Mouse (Mus musculus) cerebellum, adult 2 months (tissue): ENCODE data around the gene Foxf1. TPM values are rescaled to one million over a fixed set of nuclear protein-coding genes. Genes with fewer than 3 reads are reported as not detected.
A peak's percentile ranks its signal among the peaks of the same experiment; 100 is the strongest.

Experiments
- DNase-seq, 2 experiments: peaks; one replicate each; pipeline ENCODE4 v3.0.0; 2021
- H3K27ac ChIP-seq: fragments of 200-500 bp; 2 replicates; pipeline ENCODE4 v1.5.1; 2012; ENCODE audit warnings: low read length, control low read depth, inconsistent platforms; ENCODE audit not compliant: insufficient read depth
- H3K27me3 ChIP-seq: fragments of 200-500 bp; 2 replicates; pipeline ENCODE4 v1.6.1; 2012; ENCODE audit warnings: inconsistent platforms, mild to moderate bottlenecking, low read length, moderate library complexity; ENCODE audit not compliant: control insufficient read depth, insufficient read depth
- H3K4me1 ChIP-seq: fragments of 200-500 bp; 2 replicates; pipeline ENCODE4 v1.6.1; 2011; ENCODE audit warnings: low read length; ENCODE audit not compliant: control insufficient read depth, insufficient read depth
- H3K4me3 ChIP-seq: fragments of 200-500 bp; replicated peaks from 2 replicates; pipeline ENCODE3; 2011; ENCODE audit warnings: mild to moderate bottlenecking, low read depth, low read length, control low read depth; ENCODE audit not compliant: insufficient read depth
- CTCF ChIP-seq: fragments of 200-500 bp; IDR thresholded peaks from 2 replicates; pipeline ENCODE4 v1.5.1; 2011; ENCODE audit warnings: low read depth, mild to moderate bottlenecking, control low read depth, low read length, moderate library complexity, borderline replicate concordance; ENCODE audit not compliant: insufficient read depth
- POLR2A ChIP-seq: fragments of 200-500 bp; IDR thresholded peaks from 2 replicates; pipeline ENCODE4 v1.6.1; 2011; ENCODE audit warnings: low read length, control low read depth, borderline replicate concordance; ENCODE audit not compliant: insufficient read depth
- WGBS: fragments of 180-500 bp; shearing (Covaris S2); methylation state at CpG from one replicate; pipeline ENCODE4 v1.1.7; 2018; 5-methylcytosine and 5-hydroxymethylcytosine counted together
- polyA plus RNA-seq: library from polyadenylated mRNA; depleted of rRNA; stranded (reverse); fragments of >200 nt; gene quantifications from 2 replicates; pipeline ENCODE4 v1.2.3, GENCODE M21; 2012

Gene Foxf1
- polyA plus RNA-seq, 1 experiment = 1.2 TPM

GRCm38 (mm10) chr8:121111145-121111907 is 27.1 kb downstream of the Foxf1 start:
- Histone ChIP-seq H3K27ac (no peak overlapping the region), H3K27me3 (peaks cover 6% of the 10 kb centered on the region; the same call in 1 of the 2 replicates), H3K4me1 (peaks cover 6% of the 10 kb centered on the region; the same call in 1 of the 2 replicates), H3K4me3 (no peak overlapping the region)
- WGBS = 56% methylated on average over 7 of the region's 7 CpGs
- no peak for DNase-seq
- TF ChIP-seq POLR2A (no peak), CTCF (no peak)

GRCm38 (mm10) chr8:121113261-121113660 is 29.1 kb downstream of the Foxf1 start:
- WGBS = under 1% methylated on average over 21 of the region's 21 CpGs
- peaks cover 11% of the 10 kb centered on the region; the same call in 1 of the 2 replicates for H3K27me3 ChIP-seq
- peak; percentile 93 to 99 for DNase-seq
- H3K4me3 ChIP-seq = no peak overlapping the region
- no peak overlapping the region for H3K27ac ChIP-seq
- H3K4me1 ChIP-seq = no peaks in the 10 kb centered on the region
- TF ChIP-seq POLR2A (no peak), CTCF (peak; percentile 98)

DNA sequence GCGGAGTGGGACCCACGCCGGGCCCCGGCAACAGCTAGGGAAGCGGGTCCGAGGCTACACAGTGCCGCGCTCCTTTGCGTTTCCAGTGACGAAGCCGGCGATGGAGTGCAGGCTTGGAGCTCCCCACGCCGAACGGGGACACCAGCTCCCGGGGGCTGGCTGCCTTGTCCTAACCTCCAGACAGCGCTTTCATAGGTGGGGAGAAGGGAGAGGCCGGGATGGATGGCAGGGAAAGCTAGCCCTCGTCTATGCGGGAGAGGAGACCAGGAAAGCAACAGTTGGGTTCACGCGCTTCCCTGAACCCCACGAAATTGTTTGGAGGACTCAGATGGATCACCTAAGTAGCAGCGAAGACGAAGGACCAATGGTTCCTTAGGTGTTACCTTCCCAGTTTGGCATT is 30.9 kb downstream of the Foxf1 start:
- 2% methylated on average over 25 of the region's 25 CpGs for WGBS
- Histone ChIP-seq H3K4me3 (no peak overlapping the region), H3K4me1 (no peaks in the 10 kb centered on the region), H3K27ac (no peak overlapping the region), H3K27me3 (peaks cover 11% of the 10 kb centered on the region; the same call in 1 of the 2 replicates)
- peak in 1 of 2 experiments; percentile 35 for DNase-seq
- TF ChIP-seq POLR2A = no peak
- TF ChIP-seq CTCF = no peak

DNA sequence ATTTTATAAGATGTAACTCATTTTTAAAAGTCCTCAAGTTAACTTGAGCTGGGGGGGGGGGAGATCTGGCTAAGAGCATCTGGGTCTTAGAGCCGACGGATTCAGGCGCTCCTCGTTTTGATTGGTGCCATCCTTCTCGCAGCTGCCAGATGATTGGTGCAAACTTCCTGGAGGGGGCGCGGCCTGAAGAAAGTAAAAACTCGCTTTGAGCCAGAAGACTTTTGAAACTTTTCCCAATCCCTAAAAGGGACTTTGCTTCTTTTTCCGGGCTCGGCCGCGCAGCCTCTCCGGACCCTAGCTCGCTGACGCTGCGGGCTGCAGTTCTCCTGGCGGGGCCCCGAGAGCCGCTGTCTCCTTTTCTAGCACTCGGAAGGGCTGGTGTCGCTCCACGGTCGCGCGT is 31.8 kb downstream of the Foxf1 start, which contains the start of gene Foxc2:
Gene Foxc2 (plus strand): TSS at position 224 of the 400 bp plus-strand sequence.
- no peak within 1 kb of the TSS for H3K27ac ChIP-seq
- no peaks in the 10 kb centered on the region for H3K4me1 ChIP-seq
- no peak within 1 kb of the TSS for H3K4me3 ChIP-seq
- peak; percentile 35 to 42 for DNase-seq
- under 1% methylated on average over 25 of the region's 25 CpGs for WGBS
- no peak for TF ChIP-seq POLR2A
- TF ChIP-seq CTCF = no peak
- peaks cover 11% of the 10 kb centered on the region; the same call in 1 of the 2 replicates for H3K27me3 ChIP-seq

- H3K4me1 ChIP-seq = no peaks in the 10 kb centered on the region
- WGBS = 2% methylated on average over 55 of the region's 55 CpGs
- peaks cover 11% of the 10 kb centered on the region; the same call in 1 of the 2 replicates for H3K27me3 ChIP-seq
- DNase-seq = no peak
- H3K4me3 ChIP-seq = no peak overlapping the region
- TF ChIP-seq POLR2A (no peak), CTCF (no peak)
- H3K27ac ChIP-seq = no peak overlapping the region
These were observed 32.5 kb downstream of the Foxf1 start for GRCm38 (mm10) chr8:121116591-121117185.

DNA sequence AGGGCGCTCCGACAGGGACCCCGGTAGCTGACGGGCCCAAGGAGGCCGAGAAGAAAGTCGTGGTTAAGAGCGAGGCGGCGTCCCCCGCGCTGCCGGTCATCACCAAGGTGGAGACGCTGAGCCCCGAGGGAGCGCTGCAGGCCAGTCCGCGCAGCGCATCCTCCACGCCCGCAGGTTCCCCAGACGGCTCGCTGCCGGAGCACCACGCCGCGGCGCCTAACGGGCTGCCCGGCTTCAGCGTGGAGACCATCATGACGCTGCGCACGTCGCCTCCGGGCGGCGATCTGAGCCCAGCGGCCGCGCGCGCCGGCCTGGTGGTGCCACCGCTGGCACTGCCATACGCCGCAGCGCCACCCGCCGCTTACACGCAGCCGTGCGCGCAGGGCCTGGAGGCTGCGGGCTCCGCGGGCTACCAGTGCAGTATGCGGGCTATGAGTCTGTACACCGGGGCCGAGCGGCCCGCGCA is 33.0 kb downstream of the Foxf1 start:
- Histone ChIP-seq H3K27me3 (peaks cover 11% of the 10 kb centered on the region; the same call in 1 of the 2 replicates), H3K27ac (no peak overlapping the region), H3K4me3 (no peak overlapping the region), H3K4me1 (no peaks in the 10 kb centered on the region)
- under 1% methylated on average over 62 of the region's 62 CpGs for WGBS
- TF ChIP-seq POLR2A (no peak), CTCF (no peak)
- DNase-seq = no peak

DNA sequence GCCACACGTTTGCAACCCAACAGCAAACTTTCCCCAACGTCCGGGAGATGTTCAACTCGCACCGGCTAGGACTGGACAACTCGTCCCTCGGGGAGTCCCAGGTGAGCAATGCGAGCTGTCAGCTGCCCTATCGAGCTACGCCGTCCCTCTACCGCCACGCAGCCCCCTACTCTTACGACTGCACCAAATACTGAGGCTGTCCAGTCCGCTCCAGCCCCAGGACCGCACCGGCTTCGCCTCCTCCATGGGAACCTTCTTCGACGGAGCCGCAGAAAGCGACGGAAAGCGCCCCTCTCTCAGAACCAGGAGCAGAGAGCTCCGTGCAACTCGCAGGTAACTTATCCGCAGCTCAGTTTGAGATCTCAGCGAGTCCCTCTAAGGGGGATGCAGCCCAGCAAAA is 33.7 kb downstream of the Foxf1 start:
- H3K4me1 ChIP-seq = no peaks in the 10 kb centered on the region
- WGBS = 3% methylated on average over 28 of the region's 28 CpGs
- TF ChIP-seq CTCF = no peak
- H3K27ac ChIP-seq = no peak overlapping the region
- H3K4me3 ChIP-seq = no peak overlapping the region
- DNase-seq = no peak
- H3K27me3 ChIP-seq = peaks cover 11% of the 10 kb centered on the region; the same call in 1 of the 2 replicates
